Mouse (Mus musculus): ENCODE data around the gene Gast. TPM values are rescaled to one million over a fixed set of nuclear protein-coding genes. Genes with fewer than 3 reads are reported as not detected.

The Gast gene
- polyA plus RNA-seq, 1 experiment from 2014 or later, result not detected

- Histone ChIP-seq H3K9ac (replicated peaks; ENCODE audit: low read length) (no peak overlapping the region), H3K4me3 (ENCODE audit: low read depth, low read length) (no peak overlapping the region), H3K4me2 (ENCODE audit: low read depth, low read length) (no peak overlapping the region), H3K36me3 (replicated peaks; ENCODE audit: control insufficient read depth, insufficient read depth, low read depth, low read length) (no peaks in the 10 kb centered on the region), H3K4me1 (ENCODE audit: control insufficient read depth, insufficient read depth, low read length) (no peaks in the 10 kb centered on the region), H3K9me3 (replicated peaks; ENCODE audit: control insufficient read depth, low read length) (no peaks in the 10 kb centered on the region), H3K27me3 (ENCODE audit: control insufficient read depth, insufficient read depth, low read length) (no peaks in the 10 kb centered on the region), H3K27ac (replicated peaks; ENCODE audit: low read depth, low read length) (no peak overlapping the region)
- ATAC-seq (replicated peaks; ENCODE audit: insufficient number of reproducible peaks, low FRiP score, low TSS enrichment, low read depth), result no peak
- 73% methylated on average over 3 of the region's 3 CpGs for WGBS
- peak; percentile 66 for DNase-seq (ENCODE audit: low spot score)
Measured at GRCm38 (mm10) chr11:100335731-100336130, 1.5 kb downstream of the Gast start.

- no peak for ATAC-seq (replicated peaks; ENCODE audit: insufficient number of reproducible peaks, low FRiP score, low TSS enrichment, low read depth)
- H3K36me3 ChIP-seq (replicated peaks; ENCODE audit: control insufficient read depth, insufficient read depth, low read depth, low read length), result no peaks in the 10 kb centered on the region
- no peaks in the 10 kb centered on the region for H3K9me3 ChIP-seq (replicated peaks; ENCODE audit: control insufficient read depth, low read length)
- H3K9ac ChIP-seq (replicated peaks; ENCODE audit: low read length), result no peak overlapping the region
- WGBS, result 92% methylated on average over 10 of the region's 10 CpGs
- no peak for DNase-seq (ENCODE audit: low spot score)
- no peak overlapping the region for H3K4me2 ChIP-seq (ENCODE audit: low read depth, low read length)
- H3K27me3 ChIP-seq (ENCODE audit: control insufficient read depth, insufficient read depth, low read length), result no peaks in the 10 kb centered on the region
- no peak overlapping the region for H3K27ac ChIP-seq (replicated peaks; ENCODE audit: low read depth, low read length)
- H3K4me3 ChIP-seq (ENCODE audit: low read depth, low read length), result no peak overlapping the region
- no peaks in the 10 kb centered on the region for H3K4me1 ChIP-seq (ENCODE audit: control insufficient read depth, insufficient read depth, low read length)
Measured at GRCm38 (mm10) chr11:100344269-100344668, 10.1 kb downstream of the Gast start.

GRCm38 (mm10) chr11:100352076-100352857, 18.1 kb downstream of the Gast start:
- Histone ChIP-seq H3K36me3 (replicated peaks; ENCODE audit: control insufficient read depth, insufficient read depth, low read depth, low read length) (no peaks in the 10 kb centered on the region), H3K9me3 (replicated peaks; ENCODE audit: control insufficient read depth, low read length) (no peaks in the 10 kb centered on the region), H3K4me3 (ENCODE audit: low read depth, low read length) (no peak overlapping the region), H3K4me1 (ENCODE audit: control insufficient read depth, insufficient read depth, low read length) (no peaks in the 10 kb centered on the region; the same call in none of the 2 replicates), H3K27ac (replicated peaks; ENCODE audit: low read depth, low read length) (no peak overlapping the region), H3K4me2 (ENCODE audit: low read depth, low read length) (no peak overlapping the region), H3K9ac (replicated peaks; ENCODE audit: low read length) (no peak overlapping the region), H3K27me3 (ENCODE audit: control insufficient read depth, insufficient read depth, low read length) (peaks cover 35% of the 10 kb centered on the region)
- no peak for ATAC-seq (replicated peaks; ENCODE audit: insufficient number of reproducible peaks, low FRiP score, low TSS enrichment, low read depth)
- DNase-seq (ENCODE audit: low spot score), result peak; percentile 36
- WGBS, result 28% methylated on average over 10 of the region's 10 CpGs

GRCm38 (mm10) chr11:100355151-100355951, 21.1 kb downstream of the Gast start:
- ATAC-seq (replicated peaks; ENCODE audit: insufficient number of reproducible peaks, low FRiP score, low TSS enrichment, low read depth), result no peak; the same call in 1 of the 2 replicates
- H3K27me3 ChIP-seq (ENCODE audit: control insufficient read depth, insufficient read depth, low read length), result peaks cover 37% of the 10 kb centered on the region

DNA sequence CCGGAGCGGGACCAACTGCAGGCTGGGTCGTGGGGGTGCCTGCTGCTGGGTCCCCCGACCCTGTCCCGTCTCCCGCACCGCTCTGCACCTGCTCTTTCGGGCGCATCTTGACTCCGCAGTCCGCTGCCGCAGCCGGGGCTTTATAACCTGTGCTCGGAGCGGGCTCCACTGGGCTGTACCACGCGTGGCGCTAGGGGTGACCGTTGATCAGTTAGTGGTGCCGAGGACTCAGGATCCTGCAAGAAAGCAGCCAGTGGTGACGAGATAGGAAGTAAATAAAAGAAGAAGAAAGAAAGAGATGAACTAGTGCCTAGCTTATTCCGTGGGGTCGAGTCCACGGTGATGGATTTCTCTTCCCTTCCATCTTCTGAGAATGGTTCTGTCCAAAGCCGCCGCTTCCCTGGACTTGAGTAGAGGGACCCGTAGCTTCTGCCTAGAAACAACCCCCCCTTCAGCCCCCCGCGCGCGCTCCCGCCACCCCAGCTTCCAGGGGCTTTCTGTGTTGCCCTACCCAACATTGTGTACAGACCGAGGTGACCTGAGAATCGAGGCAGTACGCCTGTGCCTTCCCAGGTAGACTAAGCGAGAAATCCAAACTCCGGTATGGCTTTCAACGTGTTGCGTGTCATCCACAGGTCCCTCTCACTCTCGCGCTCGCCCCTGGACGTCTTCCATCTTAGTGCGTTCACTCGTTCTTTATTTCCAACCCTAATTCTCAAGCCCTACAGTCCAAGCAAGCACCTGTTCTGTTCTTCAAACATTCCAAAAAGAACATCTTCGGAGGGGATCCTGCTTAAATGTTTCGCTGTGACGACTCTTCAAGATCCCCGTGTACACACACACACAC, 22.0 kb downstream of the Gast start, which contains the start of gene Hap1:
TSS of gene Hap1 (minus strand) at position 157 of the 847 bp plus-strand sequence.
- WGBS, result 1% methylated on average over 49 of the region's 49 CpGs
- Histone ChIP-seq H3K36me3 (replicated peaks; ENCODE audit: control insufficient read depth, insufficient read depth, low read depth, low read length) (no peaks in the 10 kb centered on the region), H3K27me3 (ENCODE audit: control insufficient read depth, insufficient read depth, low read length) (peaks cover 37% of the 10 kb centered on the region)

More at GRCm38 (mm10) chr11:100355151-100355951, 21.1 kb downstream of the Gast start:
- Histone ChIP-seq H3K4me1 (ENCODE audit: control insufficient read depth, insufficient read depth, low read length) (no peaks in the 10 kb centered on the region; the same call in none of the 2 replicates), H3K36me3 (replicated peaks; ENCODE audit: control insufficient read depth, insufficient read depth, low read depth, low read length) (no peaks in the 10 kb centered on the region), H3K27ac (replicated peaks; ENCODE audit: low read depth, low read length) (no peak overlapping the region), H3K9ac (replicated peaks; ENCODE audit: low read length) (peak overlapping the region; percentile 57), H3K4me2 (ENCODE audit: low read depth, low read length) (peak overlapping the region; percentile 82), H3K9me3 (replicated peaks; ENCODE audit: control insufficient read depth, low read length) (no peaks in the 10 kb centered on the region), H3K4me3 (ENCODE audit: low read depth, low read length) (peak overlapping the region; percentile 44)
- DNase-seq (ENCODE audit: low spot score), result peak; percentile 35
- WGBS, result 2% methylated on average over 54 of the region's 54 CpGs

GRCm38 (mm10) chr11:100356819-100357211, 22.6 kb downstream of the Gast start:
- ATAC-seq (replicated peaks; ENCODE audit: insufficient number of reproducible peaks, low FRiP score, low TSS enrichment, low read depth) (no peak), DNase-seq (ENCODE audit: low spot score) (no peak)
- H3K27me3 ChIP-seq (ENCODE audit: control insufficient read depth, insufficient read depth, low read length), result peaks cover 37% of the 10 kb centered on the region
- no peak overlapping the region; the same call in 1 of the 2 replicates for H3K9ac ChIP-seq (replicated peaks; ENCODE audit: low read length)
- peak overlapping the region; percentile 44 for H3K4me3 ChIP-seq (ENCODE audit: low read depth, low read length)
- no peak overlapping the region for H3K27ac ChIP-seq (replicated peaks; ENCODE audit: low read depth, low read length)
- H3K4me1 ChIP-seq (ENCODE audit: control insufficient read depth, insufficient read depth, low read length), result no peaks in the 10 kb centered on the region; the same call in none of the 2 replicates
- WGBS, result 20% methylated on average over 9 of the region's 9 CpGs
- no peaks in the 10 kb centered on the region for H3K36me3 ChIP-seq (replicated peaks; ENCODE audit: control insufficient read depth, insufficient read depth, low read depth, low read length)
- H3K4me2 ChIP-seq (ENCODE audit: low read depth, low read length), result peak overlapping the region; percentile 82; the same call in 1 of the 2 replicates
- H3K9me3 ChIP-seq (replicated peaks; ENCODE audit: control insufficient read depth, low read length), result no peaks in the 10 kb centered on the region

More for the DNA sequence above, 22.0 kb downstream of the Gast start, which contains the start of gene Hap1:
- H3K4me2 ChIP-seq (ENCODE audit: low read depth, low read length), result peak within 1 kb of the TSS; percentile 82
- peak within 1 kb of the TSS; percentile 57 for H3K9ac ChIP-seq (replicated peaks; ENCODE audit: low read length)
- no peak within 1 kb of the TSS for H3K27ac ChIP-seq (replicated peaks; ENCODE audit: low read depth, low read length)
- DNase-seq (ENCODE audit: low spot score) (peak; percentile 82), ATAC-seq (replicated peaks; ENCODE audit: insufficient number of reproducible peaks, low FRiP score, low TSS enrichment, low read depth) (peak; percentile 35; the same call in 1 of the 2 replicates)
- no peaks in the 10 kb centered on the region for H3K9me3 ChIP-seq (replicated peaks; ENCODE audit: control insufficient read depth, low read length)
- H3K4me3 ChIP-seq (ENCODE audit: low read depth, low read length), result peak within 1 kb of the TSS; percentile 44
- H3K4me1 ChIP-seq (ENCODE audit: control insufficient read depth, insufficient read depth, low read length), result no peaks in the 10 kb centered on the region; the same call in none of the 2 replicates

- no peaks in the 10 kb centered on the region for H3K36me3 ChIP-seq (replicated peaks; ENCODE audit: control insufficient read depth, insufficient read depth, low read depth, low read length)
- H3K4me3 ChIP-seq (ENCODE audit: low read depth, low read length), result no peak overlapping the region
- peaks cover 37% of the 10 kb centered on the region for H3K27me3 ChIP-seq (ENCODE audit: control insufficient read depth, insufficient read depth, low read length)
- WGBS, result 52% methylated on average over 5 of the region's 5 CpGs
- H3K4me2 ChIP-seq (ENCODE audit: low read depth, low read length), result no peak overlapping the region
- H3K27ac ChIP-seq (replicated peaks; ENCODE audit: low read depth, low read length), result no peak overlapping the region
- no peaks in the 10 kb centered on the region; the same call in 1 of the 2 replicates for H3K4me1 ChIP-seq (ENCODE audit: control insufficient read depth, insufficient read depth, low read length)
- DNase-seq (ENCODE audit: low spot score) (no peak), ATAC-seq (replicated peaks; ENCODE audit: insufficient number of reproducible peaks, low FRiP score, low TSS enrichment, low read depth) (no peak)
- no peak overlapping the region for H3K9ac ChIP-seq (replicated peaks; ENCODE audit: low read length)
- no peaks in the 10 kb centered on the region for H3K9me3 ChIP-seq (replicated peaks; ENCODE audit: control insufficient read depth, low read length)
Measured at GRCm38 (mm10) chr11:100357408-100357807, 23.2 kb downstream of the Gast start.

Measured in embryonic facial prominence, embryonic 11.5 days (tissue).